Mouse (Mus musculus): ENCODE data around the gene N4bp3. TPM values are rescaled to one million over a fixed set of nuclear protein-coding genes. Genes with fewer than 3 reads are reported as not detected.
"Not testable (repeated sequence)": the region's sequence is repeated elsewhere in the genome, so short reads cannot be mapped to it uniquely, and the experiment has no call there.

Gene N4bp3
- 1.6 and 2.4 TPM in 2 replicates for total RNA-seq (2014; rRNA removed)
- polyA plus RNA-seq (2012; rRNA removed) = 5.7 and 6.4 TPM in 2 replicates

- H3K36me3 ChIP-seq (ENCODE audit: control insufficient read depth, insufficient read depth, low read length) = no peaks in the 10 kb centered on the region
- WGBS = 1% methylated on average over 70 of the region's 70 CpGs
- H3K27ac ChIP-seq (replicated peaks; ENCODE audit: insufficient read depth, low read depth, low read length) = peak within 1 kb of the TSS; percentile 65
- peaks cover 6% of the 10 kb centered on the region; the same call in 1 of the 2 replicates for H3K79me2 ChIP-seq (ENCODE audit: control insufficient read depth, insufficient read depth, low read length)
- TF ChIP-seq CTCF (IDR thresholded peaks at IDR 0.05; ENCODE audit: low read depth, low read length) (no peak), POLR2A (IDR thresholded peaks at IDR 0.05; ENCODE audit: extremely low read depth, insufficient read depth, low read length) (peak; percentile 53; the same call in 1 of the 2 replicates)
- DNase-seq (ENCODE audit: extremely low read depth, low read depth, low spot score) = peak; percentile 54
- H3K4me1 ChIP-seq (ENCODE audit: control insufficient read depth, insufficient read depth, low read length) = peaks cover 26% of the 10 kb centered on the region
- H3K4me3 ChIP-seq (ENCODE audit: insufficient read depth, low read depth, low read length) = peak within 1 kb of the TSS; percentile 93
- peak within 1 kb of the TSS; percentile 82 for H3K9ac ChIP-seq (ENCODE audit: low read depth, low read length)
- H3K27me3 ChIP-seq (ENCODE audit: control insufficient read depth, insufficient read depth, low read length) = no peaks in the 10 kb centered on the region
Observed at GRCm38 (mm10) chr11:51650691-51651515, at the start of gene N4bp3, which contains the start of gene D930048N14Rik. TSS of gene N4bp3 (minus strand) at chr11:51650842. TSS of gene D930048N14Rik (plus strand) at chr11:51650954.

DNA sequence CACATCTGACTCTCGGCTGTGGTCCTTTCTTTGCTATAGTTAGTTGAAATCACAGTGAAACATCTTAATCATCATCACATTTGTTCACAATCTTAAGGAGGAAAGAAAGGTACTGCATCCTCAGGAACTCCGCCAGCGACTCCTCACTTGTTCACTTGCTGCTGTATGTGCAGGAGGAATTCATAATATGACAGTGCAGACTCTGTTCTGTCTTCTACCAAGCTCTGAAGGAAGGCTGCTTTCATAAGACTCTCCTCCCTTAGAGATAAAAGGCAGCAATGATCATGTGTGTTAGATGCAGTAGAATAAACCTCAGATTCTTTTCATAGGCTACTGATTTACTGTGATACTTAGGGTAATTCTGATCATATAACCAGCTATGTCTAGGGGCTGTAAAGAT is 44.3 kb upstream of the N4bp3 start:
- 95% methylated on average over 3 of the region's 3 CpGs for WGBS
- peaks cover 3% of the 10 kb centered on the region; the same call in 1 of the 2 replicates for H3K4me1 ChIP-seq (ENCODE audit: control insufficient read depth, insufficient read depth, low read length)
- H3K27ac ChIP-seq (replicated peaks; ENCODE audit: insufficient read depth, low read depth, low read length) = no peak overlapping the region
- no peaks in the 10 kb centered on the region for H3K27me3 ChIP-seq (ENCODE audit: control insufficient read depth, insufficient read depth, low read length)
- peaks cover 60% of the 10 kb centered on the region for H3K36me3 ChIP-seq (ENCODE audit: control insufficient read depth, insufficient read depth, low read length)
- H3K9ac ChIP-seq (ENCODE audit: low read depth, low read length) = no peak overlapping the region
- TF ChIP-seq CTCF (IDR thresholded peaks at IDR 0.05; ENCODE audit: low read depth, low read length) = no peak
- TF ChIP-seq POLR2A (IDR thresholded peaks at IDR 0.05; ENCODE audit: extremely low read depth, insufficient read depth, low read length) = no peak
- no peaks in the 10 kb centered on the region for H3K79me2 ChIP-seq (ENCODE audit: control insufficient read depth, insufficient read depth, low read length)
- DNase-seq (ENCODE audit: extremely low read depth, low read depth, low spot score) = no peak
- no peak overlapping the region for H3K4me3 ChIP-seq (ENCODE audit: insufficient read depth, low read depth, low read length)

DNA sequence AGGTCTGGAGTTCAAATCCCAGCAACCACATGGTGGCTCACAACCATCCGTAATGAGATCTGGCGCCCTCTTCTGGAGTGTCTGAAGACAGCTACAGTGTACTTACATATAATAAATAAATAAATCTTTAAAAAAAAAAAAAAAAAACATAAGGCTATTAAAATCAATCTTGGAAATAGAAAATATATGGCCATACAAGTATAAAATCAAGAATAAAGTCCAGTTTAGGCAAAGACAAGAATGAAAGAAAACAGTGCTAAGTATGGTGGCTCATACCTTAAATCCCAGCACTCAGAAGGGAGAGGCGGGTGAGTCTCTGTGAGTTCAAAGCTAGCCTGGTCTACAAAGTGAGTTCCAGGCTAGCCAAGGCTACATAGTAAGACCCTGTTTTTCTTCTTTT is 40.0 kb upstream of the N4bp3 start:
- H3K27ac ChIP-seq (replicated peaks; ENCODE audit: insufficient read depth, low read depth, low read length); DNase-seq (ENCODE audit: extremely low read depth, low read depth, low spot score); H3K4me3 ChIP-seq (ENCODE audit: insufficient read depth, low read depth, low read length); H3K9ac ChIP-seq (ENCODE audit: low read depth, low read length); H3K79me2 ChIP-seq (ENCODE audit: control insufficient read depth, insufficient read depth, low read length); H3K4me1 ChIP-seq (ENCODE audit: control insufficient read depth, insufficient read depth, low read length); H3K27me3 ChIP-seq (ENCODE audit: control insufficient read depth, insufficient read depth, low read length): not testable (repeated sequence)
- WGBS = 100% methylated on average over 3 of the region's 3 CpGs
- peaks cover 24% of the 10 kb centered on the region for H3K36me3 ChIP-seq (ENCODE audit: control insufficient read depth, insufficient read depth, low read length)

GRCm38 (mm10) chr11:51689343-51689742 is 38.7 kb upstream of the N4bp3 start:
- H3K79me2 ChIP-seq (ENCODE audit: control insufficient read depth, insufficient read depth, low read length) = no peaks in the 10 kb centered on the region; the same call in 1 of the 2 replicates
- DNase-seq (ENCODE audit: extremely low read depth, low read depth, low spot score) = no peak
- WGBS = 23% methylated on average over 6 of the region's 6 CpGs
- H3K9ac ChIP-seq (ENCODE audit: low read depth, low read length) = no peak overlapping the region
- no peak overlapping the region for H3K27ac ChIP-seq (replicated peaks; ENCODE audit: insufficient read depth, low read depth, low read length)
- TF ChIP-seq CTCF (IDR thresholded peaks at IDR 0.05; ENCODE audit: low read depth, low read length) (no peak), POLR2A (IDR thresholded peaks at IDR 0.05; ENCODE audit: extremely low read depth, insufficient read depth, low read length) (no peak)
- H3K27me3 ChIP-seq (ENCODE audit: control insufficient read depth, insufficient read depth, low read length) = no peaks in the 10 kb centered on the region
- H3K36me3 ChIP-seq (ENCODE audit: control insufficient read depth, insufficient read depth, low read length) = peaks cover 16% of the 10 kb centered on the region; the same call in 1 of the 2 replicates
- H3K4me1 ChIP-seq (ENCODE audit: control insufficient read depth, insufficient read depth, low read length) = peaks cover 6% of the 10 kb centered on the region
- H3K4me3 ChIP-seq (ENCODE audit: insufficient read depth, low read depth, low read length) = peak overlapping the region; percentile 17; the same call in 1 of the 2 replicates

DNA sequence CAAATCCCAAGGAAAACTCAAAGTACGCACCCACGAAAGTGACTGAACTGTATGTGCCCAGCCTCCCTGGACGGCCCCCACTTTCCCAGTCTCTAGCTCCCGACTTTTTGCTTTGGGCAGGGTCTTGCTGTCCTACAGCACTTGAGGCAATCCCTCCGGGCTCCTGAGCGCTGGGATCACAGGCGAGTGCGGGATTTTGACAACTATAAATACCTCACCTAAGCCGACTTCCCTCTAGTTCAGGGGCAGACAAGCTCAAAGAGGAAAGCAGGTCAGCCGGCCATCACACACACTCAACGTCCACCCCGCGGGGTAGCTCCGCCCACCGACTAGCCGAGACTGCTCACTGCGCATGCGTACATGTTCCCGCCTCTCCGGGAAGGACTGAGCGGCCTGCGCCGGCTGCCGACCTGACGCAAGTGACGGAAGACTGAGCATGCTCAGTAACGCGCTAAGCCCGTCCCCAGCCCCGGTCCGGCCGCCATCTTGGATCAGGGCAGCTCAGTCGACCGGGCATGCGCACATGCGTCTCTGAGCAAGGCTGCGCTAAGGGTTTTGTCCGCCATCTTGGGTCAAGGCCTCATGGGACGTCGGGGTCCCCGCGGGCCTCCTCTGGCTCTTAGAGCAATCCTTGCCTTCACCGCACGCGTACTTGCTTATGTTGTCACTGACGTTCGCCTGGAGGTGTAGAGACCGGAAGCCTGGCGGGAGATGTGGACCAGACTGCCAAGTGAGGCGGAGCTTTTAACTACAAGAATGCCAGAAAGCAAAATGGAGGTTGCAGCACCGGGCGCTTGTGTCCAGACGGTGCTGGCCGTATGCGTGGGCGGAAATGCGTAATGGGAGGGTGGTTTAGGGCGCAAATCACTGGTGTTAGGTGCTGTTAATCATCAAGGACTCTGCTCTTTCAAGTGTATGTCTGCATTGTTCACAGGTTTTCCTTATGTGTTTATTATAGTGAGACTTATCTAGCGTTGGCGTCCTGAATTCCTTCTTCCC is 38.0 kb upstream of the N4bp3 start, which contains the start of gene 0610009B22Rik:
Gene 0610009B22Rik, minus strand, starts transcription at position 545 of the 999 bp plus-strand sequence.
- no peak for TF ChIP-seq CTCF (IDR thresholded peaks at IDR 0.05; ENCODE audit: low read depth, low read length)
- TF ChIP-seq POLR2A (IDR thresholded peaks at IDR 0.05; ENCODE audit: extremely low read depth, insufficient read depth, low read length) = peak; percentile 86
- H3K4me1 ChIP-seq (ENCODE audit: control insufficient read depth, insufficient read depth, low read length) = peaks cover 6% of the 10 kb centered on the region
- peak within 1 kb of the TSS; percentile 74 for H3K4me3 ChIP-seq (ENCODE audit: insufficient read depth, low read depth, low read length)
- H3K36me3 ChIP-seq (ENCODE audit: control insufficient read depth, insufficient read depth, low read length) = peaks cover 13% of the 10 kb centered on the region; the same call in 1 of the 2 replicates
- H3K27ac ChIP-seq (replicated peaks; ENCODE audit: insufficient read depth, low read depth, low read length) = peak within 1 kb of the TSS; percentile 96
- H3K27me3 ChIP-seq (ENCODE audit: control insufficient read depth, insufficient read depth, low read length) = no peaks in the 10 kb centered on the region
- WGBS = under 1% methylated on average over 60 of the region's 60 CpGs
- peak within 1 kb of the TSS; percentile 85 for H3K9ac ChIP-seq (ENCODE audit: low read depth, low read length)
- DNase-seq (ENCODE audit: extremely low read depth, low read depth, low spot score) = peak; percentile 94
- no peaks in the 10 kb centered on the region; the same call in 1 of the 2 replicates for H3K79me2 ChIP-seq (ENCODE audit: control insufficient read depth, insufficient read depth, low read length)

Data from liver, adult 2 months (tissue).